Mouse (Mus musculus): Measurements from ENCODE around the gene Pold2. TPM values are rescaled to one million over a fixed set of nuclear protein-coding genes. Genes with fewer than 3 reads are reported as not detected.
A peak's percentile ranks its signal among the peaks of the same experiment; 100 is the strongest.

Pold2 gene
- 122 and 134 TPM in 2 replicates for polyA plus RNA-seq (2015; fragmentation: Nextera tagmentation; extraction: Ambion mirVana)

DNA sequence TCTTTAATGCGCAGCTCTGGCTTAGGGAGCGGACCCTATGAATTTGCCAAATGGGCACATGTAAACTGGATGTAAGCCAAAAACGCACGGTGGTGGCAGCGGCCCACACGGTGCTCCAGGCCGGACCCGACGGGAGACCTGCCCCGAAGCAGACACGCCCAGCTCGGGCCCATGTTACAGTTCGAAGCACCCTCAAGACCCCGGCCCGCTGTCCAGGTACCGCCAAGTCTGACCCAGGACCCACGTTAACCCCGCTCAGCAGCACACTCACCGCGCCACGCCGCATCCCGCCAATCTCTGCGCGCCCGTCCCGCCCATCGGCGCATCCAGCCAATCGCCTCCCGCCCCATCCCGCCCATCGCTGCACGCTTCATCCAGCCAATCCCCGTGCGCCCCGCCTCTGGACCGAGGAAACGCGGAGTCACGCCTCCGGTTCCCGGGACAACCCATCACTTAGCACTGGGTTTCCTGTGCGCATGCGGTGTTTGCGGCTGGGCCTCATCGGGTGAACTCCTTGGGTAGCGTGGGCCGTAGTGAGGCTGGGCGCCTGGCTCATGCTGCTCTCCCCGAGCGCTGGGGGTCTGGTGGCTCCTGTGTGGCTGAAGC, at the start of gene Pold2:
TSS of gene Pold2 (minus strand) at position 372 of the 606 bp plus-strand sequence.
- H3K27me3 ChIP-seq (replicated peaks): no peaks in the 10 kb centered on the region
- peak; percentile 99 for ATAC-seq (ENCODE audit: insufficient read depth, low FRiP score, low read depth)
- H3K9ac ChIP-seq: peak within 1 kb of the TSS; percentile 65
- H3K4me1 ChIP-seq: peaks cover 10% of the 10 kb centered on the region
- peak within 1 kb of the TSS; percentile 85 for H3K27ac ChIP-seq
- H3K36me3 ChIP-seq: peaks cover 20% of the 10 kb centered on the region
- H3K9me3 ChIP-seq: no peaks in the 10 kb centered on the region
- WGBS: under 1% methylated on average over 52 of the region's 52 CpGs
- peak within 1 kb of the TSS; percentile 75 for H3K4me2 ChIP-seq
- peak within 1 kb of the TSS; percentile 84 for H3K4me3 ChIP-seq (replicated peaks)

- Histone ChIP-seq H3K4me2 (no peak overlapping the region), H3K27me3 (replicated peaks) (no peaks in the 10 kb centered on the region), H3K9ac (no peak overlapping the region), H3K4me3 (replicated peaks) (no peak overlapping the region), H3K4me1 (no peaks in the 10 kb centered on the region), H3K27ac (no peak overlapping the region), H3K36me3 (no peaks in the 10 kb centered on the region), H3K9me3 (no peaks in the 10 kb centered on the region)
- ATAC-seq (ENCODE audit: insufficient read depth, low FRiP score, low read depth): no peak
- WGBS: 80% methylated on average over 3 of the region's 3 CpGs
These were observed 48.7 kb upstream of the Pold2 start for GRCm38 (mm10) chr11:5926696-5927220.

DNA sequence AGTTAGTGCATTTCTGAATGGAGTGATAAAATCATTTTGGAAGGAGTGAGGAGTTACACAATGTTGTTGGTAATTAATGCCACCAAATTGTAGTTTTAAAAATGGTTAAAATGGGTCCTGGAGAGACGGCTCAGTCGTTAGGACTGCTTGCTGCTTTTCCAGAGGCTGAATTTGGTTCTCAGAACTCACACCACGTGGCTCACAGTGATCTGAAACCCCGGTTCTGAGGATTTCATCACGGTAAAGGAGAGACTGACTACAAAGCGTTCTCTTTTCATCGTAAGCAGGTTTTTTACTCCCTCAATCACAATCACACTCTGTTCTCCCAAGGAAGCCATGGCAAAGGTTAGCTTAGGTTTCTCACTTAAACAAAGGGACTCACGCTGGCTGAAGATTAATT, 46.6 kb upstream of the Pold2 start:
- ATAC-seq (ENCODE audit: insufficient read depth, low FRiP score, low read depth): no peak
- WGBS: 59% methylated on average over 8 of the region's 8 CpGs
- H3K27me3 ChIP-seq (replicated peaks): no peaks in the 10 kb centered on the region
- H3K4me1 ChIP-seq: no peaks in the 10 kb centered on the region
- no peak overlapping the region for H3K9ac ChIP-seq
- H3K4me3 ChIP-seq (replicated peaks): no peak overlapping the region
- H3K4me2 ChIP-seq: no peak overlapping the region
- no peaks in the 10 kb centered on the region for H3K36me3 ChIP-seq
- H3K27ac ChIP-seq: no peak overlapping the region
- no peaks in the 10 kb centered on the region for H3K9me3 ChIP-seq

- Histone ChIP-seq H3K4me2 (peak overlapping the region; percentile 24; the same call in 1 of the 2 replicates), H3K4me3 (replicated peaks) (no peak overlapping the region), H3K9ac (no peak overlapping the region), H3K27me3 (replicated peaks) (no peaks in the 10 kb centered on the region), H3K4me1 (no peaks in the 10 kb centered on the region), H3K9me3 (no peaks in the 10 kb centered on the region), H3K36me3 (no peaks in the 10 kb centered on the region), H3K27ac (no peak overlapping the region)
- no peak for ATAC-seq (ENCODE audit: insufficient read depth, low FRiP score, low read depth)
- 35% methylated on average over 17 of the region's 17 CpGs for WGBS
These were observed 42.4 kb upstream of the Pold2 start for GRCm38 (mm10) chr11:5920323-5920960.

- peak; percentile 43; the same call in 1 of the 2 replicates for ATAC-seq (ENCODE audit: insufficient read depth, low FRiP score, low read depth)
- H3K27ac ChIP-seq: no peak overlapping the region
- H3K9me3 ChIP-seq: no peaks in the 10 kb centered on the region
- no peak overlapping the region for H3K4me3 ChIP-seq (replicated peaks)
- no peak overlapping the region for H3K9ac ChIP-seq
- no peak overlapping the region for H3K4me2 ChIP-seq
- no peaks in the 10 kb centered on the region for H3K4me1 ChIP-seq
- no peaks in the 10 kb centered on the region for H3K36me3 ChIP-seq
- no peaks in the 10 kb centered on the region for H3K27me3 ChIP-seq (replicated peaks)
- WGBS: 91% methylated on average over 4 of the region's 4 CpGs
These were observed 41.5 kb upstream of the Pold2 start for GRCm38 (mm10) chr11:5919606-5920005.

DNA sequence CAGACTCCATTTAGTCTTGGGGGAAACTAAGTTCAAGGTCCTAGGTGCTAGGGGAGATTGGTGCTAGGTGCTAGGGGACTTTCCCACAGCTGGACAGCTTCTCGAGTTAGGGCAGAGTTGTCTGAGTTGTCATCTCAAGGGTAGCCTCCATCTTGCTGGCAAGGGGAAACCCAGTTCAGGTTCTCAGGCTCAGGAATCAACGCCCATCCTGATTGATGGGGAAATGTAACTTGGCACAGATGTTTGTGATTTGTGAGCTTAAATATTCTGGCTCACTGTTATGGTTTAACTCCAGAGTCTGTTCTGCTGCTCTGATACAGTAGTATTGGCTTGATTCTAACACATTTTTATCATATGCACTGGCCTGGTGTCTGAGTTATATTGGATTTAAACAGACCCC, 40.0 kb upstream of the Pold2 start:
- H3K4me2 ChIP-seq: no peak overlapping the region
- H3K27ac ChIP-seq: no peak overlapping the region
- no peaks in the 10 kb centered on the region for H3K4me1 ChIP-seq
- no peak overlapping the region for H3K9ac ChIP-seq
- WGBS: 69% methylated on average over 2 of the region's 2 CpGs
- H3K9me3 ChIP-seq: no peaks in the 10 kb centered on the region
- H3K27me3 ChIP-seq (replicated peaks): no peaks in the 10 kb centered on the region
- no peaks in the 10 kb centered on the region for H3K36me3 ChIP-seq
- H3K4me3 ChIP-seq (replicated peaks): no peak overlapping the region
- no peak for ATAC-seq (ENCODE audit: insufficient read depth, low FRiP score, low read depth)

DNA sequence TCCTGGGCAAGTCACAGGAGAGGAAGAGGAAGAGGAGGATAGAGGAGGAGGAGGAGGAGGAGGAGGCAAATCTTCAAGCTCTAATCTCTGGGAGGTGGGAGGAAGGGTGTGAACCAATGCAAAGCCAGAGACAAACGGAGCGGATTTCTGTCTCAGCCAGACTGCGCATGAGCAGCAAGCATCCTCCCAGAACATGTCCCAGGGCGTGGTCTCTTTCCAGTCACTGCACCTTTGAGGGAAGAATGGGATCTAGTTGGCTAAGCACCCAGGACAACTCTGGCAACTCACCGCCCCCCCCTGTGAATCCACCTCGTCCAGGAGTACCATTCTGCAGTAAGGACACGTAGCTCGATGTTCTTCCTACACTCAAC, 38.1 kb upstream of the Pold2 start:
- H3K27ac ChIP-seq: no peak overlapping the region
- H3K9ac ChIP-seq: no peak overlapping the region
- H3K36me3 ChIP-seq: no peaks in the 10 kb centered on the region
- H3K27me3 ChIP-seq (replicated peaks): no peaks in the 10 kb centered on the region
- no peak overlapping the region for H3K4me2 ChIP-seq
- 67% methylated on average over 8 of the region's 8 CpGs for WGBS
- no peaks in the 10 kb centered on the region for H3K4me1 ChIP-seq
- H3K9me3 ChIP-seq: no peaks in the 10 kb centered on the region
- ATAC-seq (ENCODE audit: insufficient read depth, low FRiP score, low read depth): no peak
- H3K4me3 ChIP-seq (replicated peaks): no peak overlapping the region

GRCm38 (mm10) chr11:5915429-5916177, 37.5 kb upstream of the Pold2 start:
- Histone ChIP-seq H3K36me3 (no peaks in the 10 kb centered on the region), H3K4me3 (replicated peaks) (no peak overlapping the region), H3K9me3 (no peaks in the 10 kb centered on the region), H3K27ac (no peak overlapping the region), H3K4me1 (no peaks in the 10 kb centered on the region), H3K9ac (no peak overlapping the region), H3K4me2 (no peak overlapping the region), H3K27me3 (replicated peaks) (no peaks in the 10 kb centered on the region)
- 74% methylated on average over 5 of the region's 5 CpGs for WGBS
- no peak for ATAC-seq (ENCODE audit: insufficient read depth, low FRiP score, low read depth)

- Histone ChIP-seq H3K27ac (no peak overlapping the region), H3K27me3 (replicated peaks) (no peaks in the 10 kb centered on the region), H3K4me2 (no peak overlapping the region), H3K4me1 (no peaks in the 10 kb centered on the region), H3K9me3 (no peaks in the 10 kb centered on the region), H3K36me3 (no peaks in the 10 kb centered on the region), H3K9ac (no peak overlapping the region), H3K4me3 (replicated peaks) (no peak overlapping the region)
- 64% methylated on average over 5 of the region's 5 CpGs for WGBS
- ATAC-seq (ENCODE audit: insufficient read depth, low FRiP score, low read depth): no peak
These were observed 36.8 kb upstream of the Pold2 start for GRCm38 (mm10) chr11:5914940-5915339.

DNA sequence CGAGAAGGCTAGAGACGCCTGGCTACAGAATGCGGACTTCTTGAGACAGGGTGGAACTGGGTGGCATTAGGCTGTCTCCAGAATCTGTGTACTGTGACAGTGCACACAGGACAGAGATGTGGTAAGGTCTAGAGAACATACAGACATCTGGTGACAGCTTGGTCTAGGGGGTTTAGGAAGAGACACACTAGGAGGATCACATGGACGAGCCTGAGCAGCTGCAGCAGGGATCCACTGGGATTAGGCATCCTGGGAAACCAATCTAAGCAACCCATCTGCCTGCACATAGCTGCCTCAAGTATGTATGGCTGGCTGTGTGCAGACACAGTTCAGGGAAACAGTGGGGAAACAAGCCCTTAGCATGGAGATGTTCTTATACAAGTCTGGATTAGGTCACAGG, 35.8 kb upstream of the Pold2 start:
- Histone ChIP-seq H3K4me3 (replicated peaks) (no peak overlapping the region), H3K27ac (no peak overlapping the region), H3K27me3 (replicated peaks) (no peaks in the 10 kb centered on the region), H3K9ac (no peak overlapping the region), H3K4me2 (no peak overlapping the region), H3K9me3 (no peaks in the 10 kb centered on the region), H3K4me1 (no peaks in the 10 kb centered on the region), H3K36me3 (no peaks in the 10 kb centered on the region)
- 79% methylated on average over 4 of the region's 4 CpGs for WGBS
- no peak for ATAC-seq (ENCODE audit: insufficient read depth, low FRiP score, low read depth)

DNA sequence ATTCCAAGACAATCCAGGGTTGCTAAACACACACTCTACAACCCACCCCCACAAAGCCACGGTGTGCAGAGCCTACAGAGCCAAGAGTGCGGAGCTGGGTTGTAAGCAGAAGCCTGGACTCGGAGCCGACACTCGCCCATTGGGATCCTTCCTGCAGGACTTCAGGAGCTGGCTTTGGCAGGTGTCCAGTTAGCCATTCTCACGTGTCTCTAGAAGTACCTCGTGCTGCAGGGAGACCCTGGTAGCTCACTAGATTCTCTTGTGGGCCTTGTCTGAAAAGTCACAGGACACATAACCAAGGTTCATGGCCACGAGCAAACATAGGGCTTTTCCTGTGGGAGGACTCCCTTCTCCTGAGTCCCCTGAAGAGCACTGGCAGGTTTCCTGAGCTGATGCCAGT, 35.2 kb upstream of the Pold2 start:
- no peak overlapping the region for H3K4me2 ChIP-seq
- H3K27ac ChIP-seq: no peak overlapping the region
- whole genome bisulfite sequencing: 62% methylated on average over 8 of the region's 8 CpGs
- no peaks in the 10 kb centered on the region for H3K36me3 ChIP-seq
- no peak overlapping the region for H3K9ac ChIP-seq
- no peaks in the 10 kb centered on the region for H3K4me1 ChIP-seq
- no peak for ATAC-seq (ENCODE audit: insufficient read depth, low FRiP score, low read depth)
- H3K27me3 ChIP-seq (replicated peaks): no peaks in the 10 kb centered on the region
- H3K9me3 ChIP-seq: no peaks in the 10 kb centered on the region
- no peak overlapping the region for H3K4me3 ChIP-seq (replicated peaks)

DNA sequence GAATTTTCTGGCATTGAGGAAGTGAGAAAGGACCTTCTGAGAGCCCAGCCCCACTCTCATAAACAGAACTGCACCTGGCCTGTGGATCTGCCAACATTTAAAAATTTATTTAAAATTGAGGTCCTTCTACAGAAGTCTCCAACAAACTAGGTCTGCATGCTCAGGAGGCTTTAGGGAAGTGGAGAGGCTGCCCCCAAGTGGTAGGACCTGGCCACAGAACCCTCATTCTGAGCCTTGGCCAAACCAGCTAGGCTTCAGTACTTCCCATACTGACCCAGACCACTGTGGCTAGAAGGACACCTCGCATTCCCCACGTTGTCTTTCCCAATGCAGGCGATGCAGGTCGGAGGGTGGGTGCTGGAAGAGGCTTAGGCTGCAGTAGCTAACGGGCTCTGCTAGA, 34.5 kb upstream of the Pold2 start:
- no peaks in the 10 kb centered on the region for H3K36me3 ChIP-seq
- H3K27ac ChIP-seq: no peak overlapping the region
- no peak overlapping the region for H3K4me2 ChIP-seq
- ATAC-seq (ENCODE audit: insufficient read depth, low FRiP score, low read depth): peak; percentile 56; the same call in 1 of the 2 replicates
- H3K27me3 ChIP-seq (replicated peaks): no peaks in the 10 kb centered on the region
- H3K9me3 ChIP-seq: no peaks in the 10 kb centered on the region
- H3K4me1 ChIP-seq: no peaks in the 10 kb centered on the region
- H3K4me3 ChIP-seq (replicated peaks): no peak overlapping the region
- 23% methylated on average over 5 of the region's 5 CpGs for WGBS
- H3K9ac ChIP-seq: no peak overlapping the region

Measured in stomach, embryonic 15.5 days (tissue).